Mouse (Mus musculus) heart, embryonic 13.5 days (tissue): Measurements from ENCODE around the gene Usp8. TPM values are rescaled to one million over a fixed set of nuclear protein-coding genes. Genes with fewer than 3 reads are reported as not detected.
A peak's percentile ranks its signal among the peaks of the same experiment; 100 is the strongest.

Experiments
- ATAC-seq: fragments of 200-750 bp; cut with Nextera tagmentation; 2 replicates; pipeline ENCODE4 v1.8.0; 2017; ENCODE audit warnings: moderate TSS enrichment; ENCODE audit not compliant: insufficient number of reproducible peaks, low FRiP score, low TSS enrichment; ENCODE audit errors: extremely low read depth
- H3K27ac ChIP-seq: fragments of 300-500 bp; sonication (generic); replicated peaks from 2 replicates; pipeline ENCODE4 v1.5.1; 2015; ENCODE audit warnings: moderate library complexity, mild to moderate bottlenecking, inconsistent platforms
- H3K27me3 ChIP-seq: fragments of 300-500 bp; sonication (generic); replicated peaks from 2 replicates; pipeline ENCODE4 v1.6.1; 2015; ENCODE audit warnings: mild to moderate bottlenecking, inconsistent platforms
- H3K36me3 ChIP-seq: fragments of 300-500 bp; sonication (generic); 2 replicates; pipeline ENCODE4 v1.6.1; 2015; ENCODE audit warnings: mild to moderate bottlenecking, inconsistent platforms
- H3K4me1 ChIP-seq: fragments of 300-500 bp; sonication (generic); 2 replicates; pipeline ENCODE4 v1.6.1; 2015; ENCODE audit warnings: inconsistent platforms
- H3K4me2 ChIP-seq: fragments of 300-500 bp; sonication (generic); 2 replicates; pipeline ENCODE4 v1.6.1; 2015; ENCODE audit warnings: inconsistent platforms, mild to moderate bottlenecking, moderate library complexity
- H3K4me3 ChIP-seq: fragments of 300-500 bp; sonication (generic); 2 replicates; pipeline ENCODE4 v1.5.1; 2015; ENCODE audit warnings: moderate library complexity, mild to moderate bottlenecking, inconsistent platforms
- H3K9ac ChIP-seq: fragments of 300-500 bp; sonication (generic); 2 replicates; pipeline ENCODE4 v1.6.1; 2015; ENCODE audit warnings: inconsistent platforms, mild to moderate bottlenecking, moderate library complexity
- H3K9me3 ChIP-seq: fragments of 300-500 bp; sonication (generic); 2 replicates; pipeline ENCODE4 v1.6.1; 2016; ENCODE audit warnings: inconsistent platforms
- WGBS: fragments of 180-500 bp; shearing (Covaris S2); methylation state at CpG from one replicate; pipeline ENCODE4 v1.1.7; 2015; ENCODE audit warnings: mixed read lengths; 5-methylcytosine and 5-hydroxymethylcytosine counted together
- polyA plus RNA-seq: library from polyadenylated mRNA; unstranded; fragments of >200 nt; fragmentation: Nextera tagmentation; extraction: Ambion mirVana; gene quantifications from 2 replicates; pipeline ENCODE4 v1.2.1, GENCODE M21; 2015

Gene Usp8
- polyA plus RNA-seq, 1 experiment from 2014 or later: 26.7 TPM

DNA sequence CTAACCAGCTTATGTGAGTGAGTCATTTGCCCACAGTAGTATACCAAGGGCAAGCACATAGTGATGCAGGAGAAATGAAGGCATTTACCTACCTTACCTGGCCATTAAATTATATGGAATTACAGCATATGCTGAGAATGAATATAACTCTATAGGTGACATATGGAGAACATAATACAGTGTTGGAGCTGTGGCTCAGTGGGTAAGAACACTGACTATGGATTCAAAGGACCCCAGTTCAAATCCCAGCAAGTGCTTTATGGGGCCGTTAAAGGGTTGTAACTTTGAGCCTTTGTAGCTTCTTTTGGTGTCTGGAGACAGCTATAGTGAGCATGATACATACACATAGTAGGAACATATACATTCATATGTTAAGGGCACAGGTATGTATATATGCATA lies 74.3 kb downstream of the Usp8 start:
- 81% methylated on average over 1 of the region's 1 CpGs for WGBS
- Histone ChIP-seq H3K27me3 (no peaks in the 10 kb centered on the region), H3K4me3 (no peak overlapping the region), H3K9ac (no peak overlapping the region), H3K36me3 (no peaks in the 10 kb centered on the region), H3K27ac (no peak overlapping the region), H3K4me1 (no peaks in the 10 kb centered on the region), H3K4me2 (no peak overlapping the region), H3K9me3 (no peaks in the 10 kb centered on the region)
- no peak for ATAC-seq

DNA sequence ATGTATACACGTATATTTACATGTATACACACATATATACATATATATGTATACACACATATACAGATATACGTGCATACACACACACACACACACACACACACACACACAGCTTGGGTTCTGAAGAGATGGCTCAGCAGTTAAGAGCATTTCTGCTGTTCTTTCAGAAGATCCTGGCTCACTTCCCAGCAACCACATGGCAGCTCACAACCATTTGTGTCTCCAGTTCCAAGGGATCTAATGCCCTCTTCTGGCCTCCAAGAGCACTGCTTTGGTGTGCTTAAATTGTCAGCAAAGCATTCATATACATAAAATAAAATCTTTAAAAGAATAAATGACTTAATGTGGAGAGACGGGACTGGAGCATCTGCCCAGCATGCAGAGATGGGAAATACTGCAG lies 75.3 kb downstream of the Usp8 start:
- no peak for ATAC-seq
- H3K9me3 ChIP-seq: no peaks in the 10 kb centered on the region
- 0 out of 2 replicates have a peak, but pooled peaks cover 2% of the 10 kb centered on the region for H3K4me1 ChIP-seq
- no peaks in the 10 kb centered on the region for H3K36me3 ChIP-seq
- no peak overlapping the region for H3K27ac ChIP-seq
- WGBS: 73% methylated on average over 3 of the region's 3 CpGs
- H3K4me2 ChIP-seq: no peak overlapping the region
- H3K4me3 ChIP-seq: no peak overlapping the region
- H3K27me3 ChIP-seq: no peaks in the 10 kb centered on the region
- H3K9ac ChIP-seq: no peak overlapping the region

DNA sequence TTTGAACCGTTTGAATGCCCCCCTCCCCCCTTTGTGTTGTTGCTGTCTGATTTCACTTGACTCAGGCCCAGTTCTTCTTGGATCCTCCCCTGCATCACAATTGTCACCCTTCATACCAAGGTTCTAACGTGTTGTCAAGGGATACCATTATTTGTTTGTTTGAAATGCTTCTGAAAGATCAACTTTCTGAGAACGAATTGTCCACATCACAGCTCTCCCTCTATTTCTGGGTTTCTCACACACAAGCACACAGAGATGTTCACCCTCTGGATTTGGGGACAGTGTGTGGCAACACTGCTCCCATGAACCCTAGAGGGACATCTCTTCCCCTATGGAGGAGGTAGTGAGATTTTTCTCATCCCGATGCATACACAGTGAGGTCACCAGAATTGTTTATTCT lies 76.2 kb downstream of the Usp8 start, which contains the start of gene Usp50:
Gene Usp50 (minus strand): TSS at position 101 of the 400 bp plus-strand sequence.
- 64% methylated on average over 4 of the region's 4 CpGs for WGBS
- no peak within 1 kb of the TSS for H3K4me3 ChIP-seq
- H3K9me3 ChIP-seq: no peaks in the 10 kb centered on the region
- no peaks in the 10 kb centered on the region for H3K36me3 ChIP-seq
- H3K4me2 ChIP-seq: no peak within 1 kb of the TSS
- H3K27ac ChIP-seq: no peak within 1 kb of the TSS
- no peaks in the 10 kb centered on the region for H3K27me3 ChIP-seq
- H3K9ac ChIP-seq: no peak within 1 kb of the TSS
- no peak for ATAC-seq
- H3K4me1 ChIP-seq: peaks cover 11% of the 10 kb centered on the region

DNA sequence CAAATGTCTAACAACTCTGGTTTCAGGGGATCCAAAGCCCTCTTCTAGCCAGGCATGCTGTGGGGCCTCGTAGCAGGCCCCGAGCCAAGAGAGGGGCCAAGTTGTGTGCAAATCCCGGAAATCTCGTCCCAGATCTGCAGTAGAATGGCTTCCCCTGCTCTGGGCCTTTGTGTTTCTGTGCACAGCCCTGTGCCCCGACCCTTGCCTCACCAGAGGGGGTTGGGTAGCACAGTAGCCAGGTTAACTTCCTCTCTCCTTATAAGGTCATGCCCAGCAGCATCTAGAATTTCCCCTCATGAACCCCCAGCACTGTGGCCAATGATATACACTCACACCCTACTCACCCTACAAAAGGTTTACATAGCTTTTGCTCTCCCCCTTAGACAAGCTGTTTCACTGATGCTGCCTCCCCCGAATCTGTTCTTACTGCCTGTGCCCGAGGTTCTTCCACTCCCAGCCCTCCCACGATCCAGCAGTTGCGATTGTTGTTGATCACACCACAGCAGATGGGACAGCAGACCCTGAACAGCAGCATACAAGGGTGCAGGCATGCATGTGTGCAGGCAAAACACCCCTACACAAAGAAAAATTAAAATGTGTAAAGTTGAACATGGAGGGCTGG lies 80.7 kb downstream of the Usp8 start:
- H3K27ac ChIP-seq: peak overlapping the region; percentile 20; the same call in 1 of the 2 replicates
- H3K4me1 ChIP-seq: peaks cover 11% of the 10 kb centered on the region
- WGBS: 51% methylated on average over 9 of the region's 9 CpGs
- H3K36me3 ChIP-seq: peaks cover 36% of the 10 kb centered on the region
- no peak; the same call in 1 of the 2 replicates for ATAC-seq
- no peak overlapping the region for H3K4me3 ChIP-seq
- no peaks in the 10 kb centered on the region for H3K9me3 ChIP-seq
- H3K27me3 ChIP-seq: no peaks in the 10 kb centered on the region
- peak overlapping the region; percentile 37; the same call in 1 of the 2 replicates for H3K9ac ChIP-seq
- no peak overlapping the region; the same call in 1 of the 2 replicates for H3K4me2 ChIP-seq

DNA sequence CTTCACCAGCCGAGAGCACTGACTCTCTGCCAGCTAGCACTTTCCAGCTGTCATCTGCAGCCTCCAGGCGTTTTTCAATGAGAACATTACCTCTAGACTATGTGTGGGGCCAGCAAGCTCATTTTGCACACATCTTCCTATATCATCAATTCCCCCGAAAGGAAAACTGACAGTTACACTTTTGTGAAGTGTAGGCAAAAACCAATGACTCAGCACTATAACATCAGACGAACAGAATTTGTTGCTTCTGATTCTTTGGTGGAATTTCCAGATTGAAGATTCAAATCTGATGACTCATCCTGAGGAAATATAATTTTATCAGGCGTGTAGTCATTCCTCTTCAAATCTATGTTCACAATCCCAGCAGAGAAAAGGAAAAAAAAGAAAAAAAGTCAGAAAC lies 85.5 kb downstream of the Usp8 start:
- ATAC-seq: no peak
- 70% methylated on average over 5 of the region's 5 CpGs for WGBS
- Histone ChIP-seq H3K36me3 (peaks cover 81% of the 10 kb centered on the region), H3K27ac (no peak overlapping the region), H3K27me3 (no peaks in the 10 kb centered on the region), H3K9me3 (no peaks in the 10 kb centered on the region), H3K4me3 (no peak overlapping the region), H3K4me1 (peaks cover 7% of the 10 kb centered on the region), H3K4me2 (no peak overlapping the region), H3K9ac (no peak overlapping the region)

DNA sequence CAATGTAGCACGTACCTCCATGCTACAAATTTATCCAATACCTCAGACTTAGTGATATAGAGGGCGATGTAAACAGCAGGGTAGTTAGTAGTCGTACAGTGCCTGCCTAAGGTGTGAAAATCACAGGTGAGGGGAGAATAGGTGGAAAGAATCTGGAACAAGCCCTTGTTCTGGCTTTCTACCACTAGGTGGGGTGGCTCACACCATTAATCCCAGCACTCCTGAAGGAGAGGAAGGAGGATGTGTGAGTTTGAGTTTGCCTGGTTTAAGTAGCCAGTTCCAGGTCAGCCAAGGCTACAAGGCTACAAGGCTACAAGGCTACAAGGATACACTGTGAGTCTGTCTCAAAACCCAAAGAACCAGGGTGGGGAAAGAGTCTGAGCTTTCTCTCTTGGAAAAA lies 88.6 kb downstream of the Usp8 start:
- no peak overlapping the region for H3K9ac ChIP-seq
- no peaks in the 10 kb centered on the region for H3K27me3 ChIP-seq
- no peaks in the 10 kb centered on the region for H3K4me1 ChIP-seq
- H3K27ac ChIP-seq: no peak overlapping the region
- peaks cover 92% of the 10 kb centered on the region for H3K36me3 ChIP-seq
- H3K9me3 ChIP-seq: no peaks in the 10 kb centered on the region
- no peak overlapping the region for H3K4me2 ChIP-seq
- no peak for ATAC-seq
- no peak overlapping the region for H3K4me3 ChIP-seq
- 77% methylated on average over 3 of the region's 3 CpGs for whole genome bisulfite sequencing

DNA sequence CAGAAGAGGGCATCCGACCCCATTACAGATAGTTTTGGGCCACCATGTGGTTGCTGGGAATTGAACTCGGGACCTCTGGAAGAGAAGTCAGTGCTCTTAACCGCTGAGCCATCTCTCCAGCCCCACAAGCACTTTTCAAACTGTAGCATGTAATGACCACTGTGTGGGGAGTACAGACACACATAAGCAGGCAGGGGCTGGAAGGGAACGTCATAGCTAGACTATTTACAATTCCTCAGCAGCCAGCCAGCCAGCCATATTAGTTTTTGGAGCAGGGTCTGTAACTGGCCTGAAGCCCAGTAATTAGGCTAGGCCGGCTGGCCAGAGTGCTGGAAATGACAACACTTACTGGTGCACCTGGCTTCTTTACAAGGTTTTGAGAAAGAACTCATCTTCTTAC lies 91.3 kb downstream of the Usp8 start:
- no peaks in the 10 kb centered on the region for H3K9me3 ChIP-seq
- no peak for ATAC-seq
- H3K9ac ChIP-seq: no peak overlapping the region
- no peaks in the 10 kb centered on the region for H3K27me3 ChIP-seq
- WGBS: 86% methylated on average over 5 of the region's 5 CpGs
- no peak overlapping the region for H3K27ac ChIP-seq
- H3K4me3 ChIP-seq: no peak overlapping the region
- peaks cover 88% of the 10 kb centered on the region for H3K36me3 ChIP-seq
- no peak overlapping the region for H3K4me2 ChIP-seq
- H3K4me1 ChIP-seq: no peaks in the 10 kb centered on the region

DNA sequence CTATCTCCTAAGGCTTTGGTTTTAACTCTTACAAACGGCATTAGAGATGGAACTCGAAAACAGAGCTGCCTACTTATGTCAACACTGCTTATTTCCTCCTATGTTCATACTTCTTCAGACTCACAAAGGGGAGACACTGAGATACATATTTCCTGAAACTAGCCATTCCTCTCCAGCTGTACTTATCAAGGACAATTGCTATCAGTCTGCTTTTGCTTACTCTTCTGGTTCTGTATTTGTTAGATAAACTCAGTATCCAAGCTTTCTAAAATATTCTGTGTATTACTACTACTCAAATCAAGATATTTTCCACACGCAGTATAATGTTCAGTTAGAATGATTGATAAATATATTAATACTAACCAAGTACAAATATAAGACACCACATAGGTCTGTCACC lies 94.9 kb downstream of the Usp8 start:
- no peak overlapping the region for H3K4me3 ChIP-seq
- H3K9me3 ChIP-seq: no peaks in the 10 kb centered on the region
- H3K4me2 ChIP-seq: no peak overlapping the region
- H3K27ac ChIP-seq: no peak overlapping the region
- H3K36me3 ChIP-seq: peaks cover 86% of the 10 kb centered on the region
- no peak overlapping the region for H3K9ac ChIP-seq
- ATAC-seq: no peak
- no peaks in the 10 kb centered on the region for H3K4me1 ChIP-seq
- H3K27me3 ChIP-seq: no peaks in the 10 kb centered on the region
- 86% methylated on average over 3 of the region's 3 CpGs for WGBS

Other genes with a start within 250 kb of the Usp8 start
- 0.18 and 0.27 TPM in 2 replicates for gene Atp8b4, start 206.7 kb upstream of the Usp8 start, polyA plus RNA-seq
- 0.79 and 2.5 TPM in 2 replicates for gene Slc27a2, start 154.9 kb upstream of the Usp8 start, polyA plus RNA-seq
- 3.8 and 4.2 TPM in 2 replicates for gene Hdc, start 88.0 kb upstream of the Usp8 start, polyA plus RNA-seq
- gene Gabpb1, start 31.0 kb upstream of the Usp8 start, polyA plus RNA-seq: 31.3 and 31.6 TPM in 2 replicates
- gene Usp50, start 76.1 kb downstream of the Usp8 start, polyA plus RNA-seq: 1.5 and 2.2 TPM in 2 replicates
- gene Trpm7, start 168.9 kb downstream of the Usp8 start, polyA plus RNA-seq: 36.6 and 40.3 TPM in 2 replicates
- gene Sppl2a, start 225.9 kb downstream of the Usp8 start, polyA plus RNA-seq: 27.4 and 30.0 TPM in 2 replicates